Mouse (Mus musculus) lung, adult 2 months (tissue): Measurements from ENCODE around the gene Tsc22d1.

Experiments used
- CTCF ChIP-seq: fragments of 200-500 bp; IDR thresholded peaks from 2 replicates; pipeline ENCODE4 v1.5.1; 2011; ENCODE audit warnings: mild to moderate bottlenecking, low read length, control low read depth; ENCODE audit not compliant: insufficient read depth
- POLR2A ChIP-seq: fragments of 200-500 bp; IDR thresholded peaks from 2 replicates; pipeline ENCODE4 v1.6.1; 2011; ENCODE audit warnings: low read depth, mild to moderate bottlenecking, control low read depth, low read length, borderline replicate concordance; ENCODE audit errors: extremely low read depth

- no peak for TF ChIP-seq POLR2A
- no peak for TF ChIP-seq CTCF
Measured at GRCm38 (mm10) chr14:76461182-76461775, 46.5 kb downstream of the Tsc22d1 start.
